Mouse (Mus musculus): ENCODE measurements around the gene Gabrb2. TPM values are rescaled to one million over a fixed set of nuclear protein-coding genes. Genes with fewer than 3 reads are reported as not detected.

Gabrb2 gene
- polyA plus RNA-seq, 1 experiment = 0.53 TPM

- H3K79me2 ChIP-seq (ENCODE audit: control insufficient read depth, insufficient read depth) = no peaks in the 10 kb centered on the region
- H3K4me2 ChIP-seq (ENCODE audit: low read depth) = no peak overlapping the region
- no peak for TF ChIP-seq REST (IDR thresholded peaks at IDR 0.05; ENCODE audit: insufficient read depth, insufficient read length)
- no peak for TF ChIP-seq MYOD1 (IDR thresholded peaks at IDR 0.05; ENCODE audit: control insufficient read depth in 1 of 3, insufficient read length in 2 of 3, low read depth in 2 of 3)
- no peak for TF ChIP-seq TCF12 (IDR thresholded peaks at IDR 0.05; ENCODE audit: insufficient read depth, poor library complexity, severe bottlenecking)
- TF ChIP-seq MYOG (IDR thresholded peaks at IDR 0.05; ENCODE audit: control insufficient read depth in 1 of 3, insufficient read depth in 1 of 3, insufficient read length in 2 of 3, low read depth in 2 of 3) = no peak
- TF ChIP-seq CEBPB (IDR thresholded peaks at IDR 0.05; ENCODE audit: insufficient read depth, poor library complexity, severe bottlenecking) = no peak
- TF ChIP-seq USF1 (IDR thresholded peaks at IDR 0.05; ENCODE audit: low read depth) = no peak
- TF ChIP-seq POLR2A (IDR thresholded peaks at IDR 0.05; ENCODE audit: insufficient read length, low read depth) = no peak
- no peak for TF ChIP-seq E2F4 (IDR thresholded peaks at IDR 0.05; ENCODE audit: insufficient read depth)
- no peak for TF ChIP-seq SRF (IDR thresholded peaks at IDR 0.05; ENCODE audit: control insufficient read depth, insufficient read length, low read depth)
- no peak for TF ChIP-seq TCF3 (IDR thresholded peaks at IDR 0.05; ENCODE audit: insufficient read length, low read depth)
- TF ChIP-seq POLR2AphosphoS2 (IDR thresholded peaks at IDR 0.05; ENCODE audit: insufficient read length, low read depth) = no peak
- TF ChIP-seq MAX (IDR thresholded peaks at IDR 0.05; ENCODE audit: low read depth) = no peak
Measured at GRCm38 (mm10) chr11:42542861-42543260, 123.3 kb downstream of the Gabrb2 start.

GRCm38 (mm10) chr11:42566023-42566422 is 146.5 kb downstream of the Gabrb2 start:
- Histone ChIP-seq H3ac (ENCODE audit: control insufficient read depth, insufficient read length) (no peak overlapping the region), H3K36me3 (ENCODE audit: control insufficient read depth, insufficient read depth) (no peaks in the 10 kb centered on the region), H3K4me2 (ENCODE audit: low read depth) (no peak overlapping the region), H3K27me3 (ENCODE audit: control insufficient read depth, insufficient read depth, insufficient read length) (no peaks in the 10 kb centered on the region), H3K79me2 (ENCODE audit: control insufficient read depth, insufficient read depth) (no peaks in the 10 kb centered on the region), H3K4me3 (no peak overlapping the region)
- TF ChIP-seq USF1 (IDR thresholded peaks at IDR 0.05; ENCODE audit: low read depth) = no peak
- no peak for TF ChIP-seq MYOD1 (IDR thresholded peaks at IDR 0.05; ENCODE audit: control insufficient read depth in 1 of 3, insufficient read length in 2 of 3, low read depth in 2 of 3)
- no peak for TF ChIP-seq SRF (IDR thresholded peaks at IDR 0.05; ENCODE audit: control insufficient read depth, insufficient read length, low read depth)
- no peak for TF ChIP-seq CEBPB (IDR thresholded peaks at IDR 0.05; ENCODE audit: insufficient read depth, poor library complexity, severe bottlenecking)
- no peak for TF ChIP-seq TCF3 (IDR thresholded peaks at IDR 0.05; ENCODE audit: insufficient read length, low read depth)
- TF ChIP-seq MYOG (IDR thresholded peaks at IDR 0.05; ENCODE audit: control insufficient read depth in 1 of 3, insufficient read depth in 1 of 3, insufficient read length in 2 of 3, low read depth in 2 of 3) = no peak
- no peak for TF ChIP-seq TCF12 (IDR thresholded peaks at IDR 0.05; ENCODE audit: insufficient read depth, poor library complexity, severe bottlenecking)
- no peak for TF ChIP-seq MAX (IDR thresholded peaks at IDR 0.05; ENCODE audit: low read depth)
- no peak for TF ChIP-seq E2F4 (IDR thresholded peaks at IDR 0.05; ENCODE audit: insufficient read depth)
- no peak for TF ChIP-seq POLR2AphosphoS2 (IDR thresholded peaks at IDR 0.05; ENCODE audit: insufficient read length, low read depth)
- no peak for TF ChIP-seq POLR2A (IDR thresholded peaks at IDR 0.05; ENCODE audit: insufficient read length, low read depth)
- TF ChIP-seq REST (IDR thresholded peaks at IDR 0.05; ENCODE audit: insufficient read depth, insufficient read length) = no peak

More at GRCm38 (mm10) chr11:42542861-42543260, 123.3 kb downstream of the Gabrb2 start:
- H3K4me3 ChIP-seq = no peak overlapping the region
- no peaks in the 10 kb centered on the region for H3K36me3 ChIP-seq (ENCODE audit: control insufficient read depth, insufficient read depth)
- H3ac ChIP-seq (ENCODE audit: control insufficient read depth, insufficient read length) = no peak overlapping the region
- H3K27me3 ChIP-seq (ENCODE audit: control insufficient read depth, insufficient read depth, insufficient read length) = no peaks in the 10 kb centered on the region

- Histone ChIP-seq H3K4me3 (no peak overlapping the region), H3K79me2 (ENCODE audit: control insufficient read depth, insufficient read depth) (no peaks in the 10 kb centered on the region), H3K27me3 (ENCODE audit: control insufficient read depth, insufficient read depth, insufficient read length) (no peaks in the 10 kb centered on the region), H3K36me3 (ENCODE audit: control insufficient read depth, insufficient read depth) (no peaks in the 10 kb centered on the region), H3K4me2 (ENCODE audit: low read depth) (no peak overlapping the region), H3ac (ENCODE audit: control insufficient read depth, insufficient read length) (no peak overlapping the region)
- TF ChIP-seq TCF12 (IDR thresholded peaks at IDR 0.05; ENCODE audit: insufficient read depth, poor library complexity, severe bottlenecking) = no peak
- no peak for TF ChIP-seq E2F4 (IDR thresholded peaks at IDR 0.05; ENCODE audit: insufficient read depth)
- no peak for TF ChIP-seq REST (IDR thresholded peaks at IDR 0.05; ENCODE audit: insufficient read depth, insufficient read length)
- no peak for TF ChIP-seq MYOG (IDR thresholded peaks at IDR 0.05; ENCODE audit: control insufficient read depth in 1 of 3, insufficient read depth in 1 of 3, insufficient read length in 2 of 3, low read depth in 2 of 3)
- no peak for TF ChIP-seq MAX (IDR thresholded peaks at IDR 0.05; ENCODE audit: low read depth)
- no peak for TF ChIP-seq TCF3 (IDR thresholded peaks at IDR 0.05; ENCODE audit: insufficient read length, low read depth)
Measured at GRCm38 (mm10) chr11:42571467-42571866, 151.9 kb downstream of the Gabrb2 start.

DNA sequence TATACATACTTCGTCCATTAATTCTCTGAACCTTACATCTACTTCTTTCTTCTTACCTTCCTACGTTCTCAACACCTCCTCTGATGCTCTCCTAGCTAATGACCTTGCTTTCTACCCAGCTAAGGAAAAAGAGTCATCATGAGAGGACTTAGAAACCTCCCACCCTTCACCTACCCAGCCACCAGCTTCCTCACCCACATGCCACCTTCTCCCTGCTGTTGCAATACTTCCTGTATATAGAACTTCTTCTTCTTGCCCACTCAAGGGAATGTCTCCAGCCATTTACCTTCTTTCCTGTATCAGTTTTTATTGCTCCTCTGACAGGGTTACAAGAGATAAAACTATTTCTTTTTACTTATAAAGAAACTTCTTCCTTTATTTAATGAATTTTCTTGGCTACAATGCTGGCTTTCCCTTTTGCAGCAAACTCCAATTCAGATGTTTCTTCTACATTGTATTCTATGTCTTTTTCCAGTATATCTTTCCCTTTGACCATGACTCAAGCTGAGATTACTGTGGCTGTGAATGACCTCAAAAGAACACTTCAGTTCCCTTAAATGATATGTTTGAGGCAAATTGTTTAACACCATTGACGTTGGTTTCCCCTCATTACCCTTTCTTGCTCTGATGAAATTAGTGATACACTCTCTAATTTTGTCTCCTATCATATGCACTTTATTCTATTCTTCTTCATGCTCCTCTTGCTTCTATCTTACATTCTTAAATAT is 155.8 kb downstream of the Gabrb2 start:
- Histone ChIP-seq H3K27me3 (ENCODE audit: control insufficient read depth, insufficient read depth, insufficient read length) (no peaks in the 10 kb centered on the region), H3K4me2 (ENCODE audit: low read depth) (no peak overlapping the region), H3ac (ENCODE audit: control insufficient read depth, insufficient read length) (no peak overlapping the region), H3K79me2 (ENCODE audit: control insufficient read depth, insufficient read depth) (no peaks in the 10 kb centered on the region), H3K36me3 (ENCODE audit: control insufficient read depth, insufficient read depth) (no peaks in the 10 kb centered on the region), H3K4me3 (no peak overlapping the region)
- TF ChIP-seq TCF12 (IDR thresholded peaks at IDR 0.05; ENCODE audit: insufficient read depth, poor library complexity, severe bottlenecking) (no peak), MYOD1 (IDR thresholded peaks at IDR 0.05; ENCODE audit: control insufficient read depth in 1 of 3, insufficient read length in 2 of 3, low read depth in 2 of 3) (no peak), CEBPB (IDR thresholded peaks at IDR 0.05; ENCODE audit: insufficient read depth, poor library complexity, severe bottlenecking) (no peak), TCF3 (IDR thresholded peaks at IDR 0.05; ENCODE audit: insufficient read length, low read depth) (no peak)

DNA sequence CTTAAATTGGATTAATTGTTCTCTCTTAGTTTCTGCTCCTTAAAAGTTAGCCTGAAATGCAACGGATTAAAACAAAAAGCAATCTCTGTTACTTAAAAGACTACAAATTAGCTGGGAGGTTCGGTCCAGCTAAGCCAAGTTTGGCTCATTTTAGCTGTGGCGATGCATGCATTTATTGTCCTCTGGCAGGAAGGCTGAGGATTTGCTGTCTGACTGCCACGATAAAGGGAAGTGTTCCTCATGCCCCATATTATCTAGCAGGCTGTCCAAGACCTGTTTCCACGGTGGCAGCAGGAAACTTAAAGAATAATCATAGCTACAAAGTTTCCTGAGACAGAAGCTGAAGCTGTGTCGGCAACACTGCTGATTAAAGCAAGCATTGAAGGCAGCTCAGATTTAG is 160.2 kb downstream of the Gabrb2 start:
- H3K79me2 ChIP-seq (ENCODE audit: control insufficient read depth, insufficient read depth) = no peaks in the 10 kb centered on the region
- no peaks in the 10 kb centered on the region for H3K36me3 ChIP-seq (ENCODE audit: control insufficient read depth, insufficient read depth)
- H3K27me3 ChIP-seq (ENCODE audit: control insufficient read depth, insufficient read depth, insufficient read length) = no peaks in the 10 kb centered on the region
- TF ChIP-seq POLR2A (IDR thresholded peaks at IDR 0.05; ENCODE audit: insufficient read length, low read depth) (no peak), CEBPB (IDR thresholded peaks at IDR 0.05; ENCODE audit: insufficient read depth, poor library complexity, severe bottlenecking) (no peak), USF1 (IDR thresholded peaks at IDR 0.05; ENCODE audit: low read depth) (no peak), SRF (IDR thresholded peaks at IDR 0.05; ENCODE audit: control insufficient read depth, insufficient read length, low read depth) (no peak), POLR2AphosphoS2 (IDR thresholded peaks at IDR 0.05; ENCODE audit: insufficient read length, low read depth) (no peak), TCF12 (IDR thresholded peaks at IDR 0.05; ENCODE audit: insufficient read depth, poor library complexity, severe bottlenecking) (no peak), REST (IDR thresholded peaks at IDR 0.05; ENCODE audit: insufficient read depth, insufficient read length) (no peak), TCF3 (IDR thresholded peaks at IDR 0.05; ENCODE audit: insufficient read length, low read depth) (no peak), MAX (IDR thresholded peaks at IDR 0.05; ENCODE audit: low read depth) (no peak), MYOG (IDR thresholded peaks at IDR 0.05; ENCODE audit: control insufficient read depth in 1 of 3, insufficient read depth in 1 of 3, insufficient read length in 2 of 3, low read depth in 2 of 3) (no peak), MYOD1 (IDR thresholded peaks at IDR 0.05; ENCODE audit: control insufficient read depth in 1 of 3, insufficient read length in 2 of 3, low read depth in 2 of 3) (no peak), E2F4 (IDR thresholded peaks at IDR 0.05; ENCODE audit: insufficient read depth) (no peak)
- H3K4me2 ChIP-seq (ENCODE audit: low read depth) = no peak overlapping the region
- H3ac ChIP-seq (ENCODE audit: control insufficient read depth, insufficient read length) = no peak overlapping the region
- H3K4me3 ChIP-seq = no peak overlapping the region
